Mouse (Mus musculus) neural tube, embryonic 12.5 days (tissue): ENCODE results near the gene Dlg4. TPM values are rescaled to one million over a fixed set of nuclear protein-coding genes. Genes with fewer than 3 reads are reported as not detected.

Experiments used
- ATAC-seq: fragments of 200-750 bp; cut with Nextera tagmentation; 2 replicates; pipeline ENCODE4 v1.8.0; 2017; ENCODE audit warnings: low read depth, mild to moderate bottlenecking, moderate TSS enrichment, moderate library complexity; ENCODE audit not compliant: low FRiP score
- H3K27ac ChIP-seq: fragments of 300-500 bp; sonication (generic); 2 replicates; pipeline ENCODE4 v1.5.1; 2016
- H3K27me3 ChIP-seq: fragments of 300-500 bp; sonication (generic); replicated peaks from 2 replicates; pipeline ENCODE4 v1.6.1; 2016; ENCODE audit warnings: mild to moderate bottlenecking
- H3K36me3 ChIP-seq: fragments of 300-500 bp; sonication (generic); 2 replicates; pipeline ENCODE4 v1.6.1; 2016; ENCODE audit warnings: mild to moderate bottlenecking
- H3K4me1 ChIP-seq: fragments of 300-500 bp; sonication (generic); 2 replicates; pipeline ENCODE4 v1.6.1; 2016
- H3K4me2 ChIP-seq: fragments of 300-500 bp; sonication (generic); replicated peaks from 2 replicates; pipeline ENCODE4 v1.6.1; 2016; ENCODE audit warnings: mild to moderate bottlenecking
- H3K4me3 ChIP-seq: fragments of 300-500 bp; sonication (generic); 2 replicates; pipeline ENCODE4 v1.5.1; 2016
- H3K9ac ChIP-seq: fragments of 300-500 bp; sonication (generic); 2 replicates; pipeline ENCODE4 v1.6.1; 2016; ENCODE audit warnings: mild to moderate bottlenecking
- H3K9me3 ChIP-seq: fragments of 300-500 bp; sonication (generic); 2 replicates; pipeline ENCODE4 v1.6.1; 2016; ENCODE audit warnings: mild to moderate bottlenecking
- WGBS: fragments of 180-500 bp; shearing (Covaris S2); methylation state at CpG from one replicate; pipeline ENCODE4 v1.1.7; 2016; 5-methylcytosine and 5-hydroxymethylcytosine counted together
- polyA plus RNA-seq: library from polyadenylated mRNA; unstranded; fragments of >200 nt; fragmentation: Nextera tagmentation; extraction: Ambion mirVana; gene quantifications from 2 replicates; pipeline ENCODE4 v1.2.1, GENCODE M21; 2016

Gene Dlg4
- polyA plus RNA-seq, 1 experiment from 2014 or later = 25.5 TPM

GRCm38 (mm10) chr11:70023481-70024150 is 6.9 kb downstream of the Dlg4 start:
- Histone ChIP-seq H3K9ac (peak overlapping the region; percentile 54), H3K4me3 (peak overlapping the region; percentile 36), H3K36me3 (no peaks in the 10 kb centered on the region), H3K27ac (no peak overlapping the region), H3K4me2 (peak overlapping the region; percentile 95), H3K27me3 (no peaks in the 10 kb centered on the region), H3K4me1 (peaks cover 76% of the 10 kb centered on the region), H3K9me3 (no peaks in the 10 kb centered on the region)
- 8% methylated on average over 19 of the region's 29 CpGs for WGBS
- no peak for ATAC-seq

GRCm38 (mm10) chr11:70024151-70024514 is 7.4 kb downstream of the Dlg4 start:
- 19% methylated on average over 6 of the region's 6 CpGs for WGBS
- no peaks in the 10 kb centered on the region for H3K9me3 ChIP-seq
- peak overlapping the region; percentile 54 for H3K9ac ChIP-seq
- peak overlapping the region; percentile 36 for H3K4me3 ChIP-seq
- no peaks in the 10 kb centered on the region for H3K36me3 ChIP-seq
- no peak overlapping the region for H3K27ac ChIP-seq
- H3K27me3 ChIP-seq = no peaks in the 10 kb centered on the region
- peaks cover 74% of the 10 kb centered on the region for H3K4me1 ChIP-seq
- ATAC-seq = no peak
- H3K4me2 ChIP-seq = peak overlapping the region; percentile 95

- Histone ChIP-seq H3K4me3 (peak overlapping the region; percentile 27), H3K27me3 (no peaks in the 10 kb centered on the region), H3K9me3 (no peaks in the 10 kb centered on the region), H3K4me2 (peak overlapping the region; percentile 68), H3K4me1 (peaks cover 77% of the 10 kb centered on the region), H3K9ac (peak overlapping the region; percentile 56), H3K36me3 (peaks cover 11% of the 10 kb centered on the region), H3K27ac (peak overlapping the region; percentile 32; the same call in 1 of the 2 replicates)
- ATAC-seq = no peak
- WGBS = 2% methylated on average over 19 of the region's 19 CpGs
Measured at GRCm38 (mm10) chr11:70026689-70027088, 9.9 kb downstream of the Dlg4 start.

GRCm38 (mm10) chr11:70027397-70027796 is 10.7 kb downstream of the Dlg4 start:
- Histone ChIP-seq H3K27me3 (no peaks in the 10 kb centered on the region), H3K27ac (peak overlapping the region; percentile 92), H3K4me2 (peak overlapping the region; percentile 68), H3K9me3 (no peaks in the 10 kb centered on the region), H3K9ac (peak overlapping the region; percentile 56; the same call in 1 of the 2 replicates), H3K4me1 (peaks cover 72% of the 10 kb centered on the region), H3K4me3 (peak overlapping the region; percentile 27; the same call in 1 of the 2 replicates), H3K36me3 (peaks cover 18% of the 10 kb centered on the region)
- ATAC-seq = no peak
- 44% methylated on average over 9 of the region's 9 CpGs for WGBS

GRCm38 (mm10) chr11:70028401-70029129 is 11.8 kb downstream of the Dlg4 start:
- 23% methylated on average over 12 of the region's 12 CpGs for WGBS
- no peaks in the 10 kb centered on the region for H3K27me3 ChIP-seq
- peak; percentile 17 for ATAC-seq

GRCm38 (mm10) chr11:70029130-70029801 is 12.5 kb downstream of the Dlg4 start:
- H3K9me3 ChIP-seq = no peaks in the 10 kb centered on the region
- peak overlapping the region; percentile 68 for H3K4me2 ChIP-seq
- H3K36me3 ChIP-seq = peaks cover 26% of the 10 kb centered on the region
- peaks cover 58% of the 10 kb centered on the region for H3K4me1 ChIP-seq
- peak overlapping the region; percentile 29 for H3K4me3 ChIP-seq
- peak overlapping the region; percentile 92 for H3K27ac ChIP-seq
- no peaks in the 10 kb centered on the region for H3K27me3 ChIP-seq
- WGBS = 1% methylated on average over 20 of the region's 20 CpGs
- H3K9ac ChIP-seq = 0 out of 2 replicates have a peak overlapping the region, but pooled peaks have one; percentile 56
- peak; percentile 95 for ATAC-seq

More at GRCm38 (mm10) chr11:70028401-70029129, 11.8 kb downstream of the Dlg4 start:
- Histone ChIP-seq H3K4me3 (peak overlapping the region; percentile 29), H3K4me2 (peak overlapping the region; percentile 68), H3K27ac (peak overlapping the region; percentile 92), H3K4me1 (peaks cover 65% of the 10 kb centered on the region), H3K9me3 (no peaks in the 10 kb centered on the region), H3K9ac (peak overlapping the region; percentile 56), H3K36me3 (peaks cover 25% of the 10 kb centered on the region)

- peak overlapping the region; percentile 68 for H3K4me2 ChIP-seq
- H3K36me3 ChIP-seq = peaks cover 28% of the 10 kb centered on the region
- peak overlapping the region; percentile 92 for H3K27ac ChIP-seq
- H3K4me1 ChIP-seq = peaks cover 54% of the 10 kb centered on the region
- H3K27me3 ChIP-seq = no peaks in the 10 kb centered on the region
- ATAC-seq = peak; percentile 50
- H3K9ac ChIP-seq = peak overlapping the region; percentile 56
- H3K9me3 ChIP-seq = no peaks in the 10 kb centered on the region
- WGBS = 28% methylated on average over 11 of the region's 11 CpGs
- peak overlapping the region; percentile 29 for H3K4me3 ChIP-seq
Measured at GRCm38 (mm10) chr11:70029829-70030550, 13.2 kb downstream of the Dlg4 start.

GRCm38 (mm10) chr11:70030651-70031320 is 14.0 kb downstream of the Dlg4 start:
- peaks cover 28% of the 10 kb centered on the region for H3K36me3 ChIP-seq
- H3K27ac ChIP-seq = peak overlapping the region; percentile 92
- peaks cover 50% of the 10 kb centered on the region for H3K4me1 ChIP-seq
- peak overlapping the region; percentile 68 for H3K4me2 ChIP-seq
- H3K9ac ChIP-seq = peak overlapping the region; percentile 56
- H3K27me3 ChIP-seq = no peaks in the 10 kb centered on the region
- WGBS = 90% methylated on average over 28 of the region's 28 CpGs
- H3K4me3 ChIP-seq = 0 out of 2 replicates have a peak overlapping the region, but pooled peaks have one; percentile 29
- no peaks in the 10 kb centered on the region for H3K9me3 ChIP-seq
- ATAC-seq = no peak

GRCm38 (mm10) chr11:70031321-70031670 is 14.6 kb downstream of the Dlg4 start:
- WGBS = 95% methylated on average over 11 of the region's 11 CpGs
- no peak overlapping the region; the same call in 1 of the 2 replicates for H3K4me2 ChIP-seq
- peaks cover 28% of the 10 kb centered on the region for H3K36me3 ChIP-seq
- no peaks in the 10 kb centered on the region for H3K27me3 ChIP-seq
- no peak overlapping the region for H3K27ac ChIP-seq
- H3K9ac ChIP-seq = no peak overlapping the region
- no peak for ATAC-seq
- H3K4me1 ChIP-seq = peaks cover 45% of the 10 kb centered on the region
- H3K9me3 ChIP-seq = no peaks in the 10 kb centered on the region
- H3K4me3 ChIP-seq = no peak overlapping the region

- Histone ChIP-seq H3K4me1 (no peaks in the 10 kb centered on the region), H3K27me3 (no peaks in the 10 kb centered on the region), H3K4me3 (no peak overlapping the region), H3K9me3 (no peaks in the 10 kb centered on the region), H3K27ac (no peak overlapping the region), H3K36me3 (peaks cover 60% of the 10 kb centered on the region), H3K9ac (no peak overlapping the region), H3K4me2 (no peak overlapping the region)
- no peak for ATAC-seq
- 78% methylated on average over 7 of the region's 7 CpGs for WGBS
Measured at GRCm38 (mm10) chr11:70038174-70038573, 21.4 kb downstream of the Dlg4 start.

GRCm38 (mm10) chr11:70039631-70040030 is 22.9 kb downstream of the Dlg4 start:
- Histone ChIP-seq H3K36me3 (peaks cover 69% of the 10 kb centered on the region), H3K27ac (no peak overlapping the region), H3K9ac (no peak overlapping the region), H3K4me2 (no peak overlapping the region), H3K9me3 (no peaks in the 10 kb centered on the region), H3K27me3 (no peaks in the 10 kb centered on the region), H3K4me3 (no peak overlapping the region), H3K4me1 (no peaks in the 10 kb centered on the region)
- ATAC-seq = no peak
- 93% methylated on average over 10 of the region's 10 CpGs for WGBS
